Mouse (Mus musculus): ENCODE data around the gene Fkbpl.

The Fkbpl gene

DNA sequence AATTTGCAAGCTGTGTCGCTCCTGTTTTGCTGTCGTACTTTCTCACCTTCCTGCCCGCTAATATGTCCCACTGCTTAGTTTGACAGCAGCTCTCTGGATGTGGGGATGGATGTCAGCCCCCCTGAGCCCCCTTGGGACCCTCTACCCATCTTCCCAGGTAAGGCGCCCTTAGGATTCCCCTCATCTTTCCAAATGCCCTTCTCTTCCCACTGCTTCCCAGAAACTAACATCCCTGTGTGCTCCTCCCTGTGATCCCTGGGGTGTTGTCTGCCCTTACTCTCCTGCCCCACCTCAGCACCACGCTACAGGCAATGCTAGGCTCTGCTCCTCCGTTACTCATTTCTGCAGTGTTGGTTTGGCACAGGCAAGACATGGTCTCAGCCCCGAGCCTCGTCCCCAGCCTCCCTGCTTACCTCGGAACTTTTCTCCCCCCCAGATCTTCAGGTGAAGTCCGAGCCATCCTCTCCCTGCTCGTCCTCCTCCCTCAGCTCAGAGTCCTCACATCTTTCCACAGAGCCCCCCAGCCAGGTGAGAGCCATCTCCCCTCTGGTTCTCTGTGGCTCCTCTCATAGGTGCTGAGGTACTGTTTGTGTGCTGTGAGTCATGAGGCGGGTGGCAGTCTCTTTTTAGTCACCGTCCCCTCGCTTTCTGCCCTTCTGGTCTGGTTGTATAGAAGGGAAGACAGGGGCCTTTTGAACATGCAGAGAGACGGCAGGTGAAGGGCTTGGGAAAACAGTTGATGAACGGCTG is 3.8 kb downstream of the Fkbpl start:
- no peak for DNase-seq (ENCODE audit: low spot score in 2 of 2)

DNA sequence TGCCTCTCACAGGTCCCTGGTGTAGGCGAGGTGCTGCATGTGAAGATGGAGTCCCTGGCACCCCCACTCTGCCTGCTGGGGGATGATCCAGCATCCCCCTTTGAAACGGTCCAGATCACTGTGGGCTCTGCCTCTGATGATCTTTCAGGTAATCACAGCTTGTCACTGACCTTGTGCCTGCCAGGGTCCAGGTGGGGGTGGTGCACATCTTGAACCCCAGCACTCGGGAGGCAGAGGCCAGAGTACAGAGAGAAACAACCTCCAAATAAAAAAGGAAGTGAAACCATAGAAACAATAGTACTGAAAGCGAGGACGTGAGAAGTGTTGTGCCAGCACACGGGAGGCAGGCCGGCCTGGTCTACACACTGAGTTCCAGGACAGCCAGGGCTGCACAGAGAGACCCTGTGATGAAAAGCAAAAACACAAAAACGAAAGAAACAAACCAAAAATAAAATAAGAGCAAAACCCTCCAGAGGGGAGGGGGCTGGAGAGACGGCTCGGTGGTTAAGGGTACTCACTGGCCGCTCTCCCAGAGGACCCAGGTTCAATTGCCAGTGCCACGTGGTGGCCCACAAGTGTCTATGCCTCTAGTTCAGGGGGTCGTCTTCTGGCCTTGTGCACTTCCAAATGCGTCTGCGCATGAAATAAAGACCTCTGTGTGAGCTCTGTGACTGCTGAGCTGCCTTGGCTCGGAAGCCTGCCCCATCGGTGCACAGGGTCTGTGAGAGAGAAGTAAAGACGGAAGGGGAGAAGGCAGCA is 4.7 kb downstream of the Fkbpl start:
- DNase-seq (ENCODE audit: low spot score in 2 of 2): peak in 1 of 2 experiments; percentile 59

DNA sequence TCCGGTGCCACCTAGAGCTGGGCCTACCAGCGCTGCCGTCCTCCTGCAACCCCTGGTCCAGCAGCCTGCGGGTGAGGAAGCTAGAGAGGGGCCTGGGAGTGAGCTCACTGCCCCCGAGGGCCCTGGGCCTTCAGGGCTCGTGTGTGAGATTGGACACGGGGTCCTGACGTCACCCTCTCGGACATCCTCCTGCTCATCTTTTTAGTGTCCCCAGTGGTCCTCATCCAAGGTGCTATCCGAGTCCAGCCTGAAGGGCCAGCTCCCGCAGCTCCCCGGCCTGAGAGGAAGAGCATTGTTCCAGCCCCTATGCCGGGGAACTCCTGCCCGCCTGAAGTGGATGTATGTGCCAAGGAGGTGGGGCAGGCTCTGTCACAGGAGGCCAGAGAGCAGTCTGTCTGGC is 6.2 kb downstream of the Fkbpl start:
- DNase-seq (ENCODE audit: low spot score in 2 of 2): no peak

DNA sequence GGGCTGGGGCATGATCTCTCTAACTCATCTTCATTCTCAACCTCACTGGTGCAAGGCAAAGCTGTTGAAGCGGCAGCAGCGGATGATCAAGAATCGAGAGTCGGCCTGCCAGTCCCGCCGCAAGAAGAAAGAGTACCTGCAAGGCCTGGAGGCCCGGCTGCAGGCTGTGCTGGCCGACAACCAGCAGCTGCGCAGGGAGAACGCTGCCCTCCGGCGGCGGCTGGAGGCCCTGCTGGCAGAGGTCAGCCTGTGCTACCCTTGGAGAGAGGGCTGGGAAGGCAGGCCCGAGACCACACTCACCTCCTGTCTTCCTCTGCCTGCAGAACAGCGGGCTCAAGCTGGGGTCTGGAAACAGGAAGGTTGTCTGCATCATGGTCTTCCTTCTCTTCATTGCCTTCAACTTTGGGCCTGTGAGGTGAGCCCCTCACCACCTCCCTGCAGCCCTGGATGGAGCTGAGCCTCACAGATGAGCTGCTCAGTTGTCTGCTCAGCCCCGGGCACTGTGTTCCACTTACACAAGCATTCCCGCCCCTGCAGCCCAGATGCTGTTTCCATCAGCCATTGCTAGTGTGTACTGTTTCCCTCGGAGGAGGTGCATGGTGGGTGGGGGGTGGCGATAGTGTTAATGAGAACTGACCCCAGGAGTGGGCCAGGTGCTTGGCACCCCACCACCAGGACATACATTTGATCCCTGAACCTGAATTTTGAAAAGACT is 7.1 kb downstream of the Fkbpl start:
- DNase-seq (ENCODE audit: low spot score in 2 of 2): peak; percentile 53 to 82

DNA sequence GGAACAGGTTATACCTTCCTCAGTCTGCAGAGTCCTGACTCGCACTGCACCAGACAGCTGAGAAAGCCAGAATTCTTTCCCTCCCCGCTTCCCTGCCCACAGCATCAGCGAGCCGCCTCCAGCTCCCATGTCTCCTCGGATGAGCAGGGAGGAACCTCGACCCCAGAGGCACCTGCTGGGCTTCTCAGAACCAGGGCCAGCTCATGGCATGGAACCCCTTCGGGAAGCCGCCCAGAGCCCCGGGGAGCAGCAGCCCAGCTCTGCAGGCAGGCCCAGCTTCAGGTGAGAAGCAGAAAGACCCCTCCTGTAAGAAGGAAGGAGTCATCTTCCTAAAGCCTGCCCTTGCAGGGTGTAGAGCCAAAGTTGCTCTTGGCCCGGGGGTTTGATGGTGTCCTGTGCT is 8.0 kb downstream of the Fkbpl start:
- DNase-seq (ENCODE audit: low spot score in 2 of 2): no peak

DNA sequence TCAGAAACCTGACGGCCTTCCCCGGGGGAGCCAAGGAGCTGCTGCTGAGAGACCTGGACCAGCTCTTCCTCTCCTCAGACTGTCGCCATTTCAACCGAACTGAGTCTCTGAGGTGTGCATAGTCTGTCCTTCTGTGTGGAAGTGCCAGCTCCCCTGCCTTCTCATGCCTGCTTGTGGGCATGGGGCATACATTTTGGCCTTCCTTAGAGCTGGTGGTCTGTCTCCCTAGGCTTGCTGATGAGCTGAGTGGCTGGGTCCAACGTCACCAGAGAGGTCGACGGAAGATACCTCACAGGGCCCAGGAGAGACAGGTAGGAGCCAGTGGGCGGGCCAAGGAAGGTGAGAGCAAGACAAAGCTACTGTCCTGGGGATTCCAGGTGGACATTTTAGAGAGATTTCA is 8.4 kb downstream of the Fkbpl start:
- no peak for DNase-seq (ENCODE audit: low spot score in 2 of 2)

DNA sequence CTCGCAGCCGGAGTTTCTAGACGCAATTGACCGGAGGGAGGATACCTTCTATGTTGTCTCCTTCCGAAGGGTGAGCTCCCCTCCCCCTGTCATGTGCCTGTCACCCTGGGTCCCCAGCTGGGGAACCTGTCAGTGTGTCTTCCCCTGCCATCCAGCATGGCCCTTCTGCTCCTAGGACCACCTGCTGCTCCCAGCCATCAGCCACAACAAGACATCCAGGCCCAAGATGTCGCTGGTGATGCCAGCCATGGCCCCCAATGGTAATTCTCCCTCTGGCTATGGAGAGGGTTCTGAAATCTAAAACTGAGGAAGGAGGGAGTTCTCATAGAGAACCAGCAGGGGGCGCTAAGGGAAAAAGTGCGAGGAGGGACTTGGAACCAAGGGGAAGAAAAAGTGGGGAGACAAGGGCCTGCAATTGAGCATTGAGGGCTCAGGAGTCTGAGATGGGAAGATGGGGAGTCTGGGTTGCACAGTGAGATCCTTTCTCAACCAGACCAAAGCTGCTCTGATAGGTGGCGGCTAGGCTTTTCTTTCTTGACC is 9.3 kb downstream of the Fkbpl start:
- peak; percentile 57 to 85 for DNase-seq (ENCODE audit: low spot score in 2 of 2)

DNA sequence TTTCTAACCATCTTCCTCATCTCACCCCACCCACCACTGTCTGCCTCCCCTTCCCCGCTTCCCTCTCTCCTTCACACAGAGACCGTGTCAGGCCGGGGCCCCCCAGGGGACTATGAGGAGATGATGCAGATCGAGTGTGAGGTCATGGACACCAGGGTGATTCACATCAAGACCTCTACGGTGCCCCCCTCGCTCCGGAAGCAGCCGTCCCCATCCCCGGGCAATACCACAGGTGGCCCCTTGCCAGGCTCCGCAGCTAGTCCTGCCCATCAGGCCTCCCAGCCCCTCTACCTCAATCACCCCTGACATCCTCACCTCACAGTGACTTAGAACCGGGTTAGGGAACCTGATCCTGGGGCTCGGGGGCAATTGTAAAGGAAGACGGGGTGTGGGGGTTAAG is 9.8 kb downstream of the Fkbpl start:
- no peak for DNase-seq (ENCODE audit: low spot score in 2 of 2)

DNA sequence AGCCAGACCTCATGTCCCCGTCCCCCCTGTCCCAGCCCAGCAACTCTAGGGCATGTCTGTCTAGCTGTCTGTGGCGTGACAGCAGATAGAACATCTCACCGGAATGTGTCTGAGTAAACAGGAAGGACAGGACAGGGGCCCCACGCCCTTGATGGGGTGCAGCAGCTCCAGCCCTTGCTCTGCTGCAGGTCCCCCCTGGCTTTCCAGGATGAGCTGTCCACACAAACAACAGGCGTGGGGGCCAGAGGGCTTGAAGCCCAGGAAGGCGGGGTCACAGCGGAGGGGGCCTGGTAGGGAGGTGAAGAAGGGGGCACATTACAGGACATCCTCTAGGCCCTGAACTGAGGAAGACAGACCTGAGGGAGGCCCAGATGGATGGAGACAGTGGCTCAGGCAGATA is 10.6 kb downstream of the Fkbpl start:
- no peak for DNase-seq (ENCODE audit: low spot score in 2 of 2)

DNA sequence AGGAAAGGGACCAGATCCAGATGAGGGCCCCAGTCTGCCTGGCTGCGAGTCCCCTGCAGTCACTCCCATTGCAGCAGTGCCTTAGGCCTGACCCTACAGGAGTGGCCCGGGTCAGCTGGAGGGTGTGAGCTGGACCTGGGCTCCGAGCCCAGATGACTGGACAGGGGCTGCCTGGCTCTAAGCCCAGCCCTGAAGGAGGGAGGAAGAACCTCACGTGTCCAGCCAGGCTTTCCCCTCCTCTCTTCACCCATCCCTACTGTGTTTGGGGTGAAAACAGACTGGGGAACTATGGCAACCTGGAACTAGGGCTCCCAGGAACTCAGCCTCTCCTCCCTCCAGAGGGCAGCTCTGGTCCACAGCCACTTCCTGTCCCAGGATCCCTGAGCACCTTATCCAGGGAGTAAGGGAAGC is 11.0 kb downstream of the Fkbpl start:
- DNase-seq (ENCODE audit: low spot score in 2 of 2): no peak

DNA sequence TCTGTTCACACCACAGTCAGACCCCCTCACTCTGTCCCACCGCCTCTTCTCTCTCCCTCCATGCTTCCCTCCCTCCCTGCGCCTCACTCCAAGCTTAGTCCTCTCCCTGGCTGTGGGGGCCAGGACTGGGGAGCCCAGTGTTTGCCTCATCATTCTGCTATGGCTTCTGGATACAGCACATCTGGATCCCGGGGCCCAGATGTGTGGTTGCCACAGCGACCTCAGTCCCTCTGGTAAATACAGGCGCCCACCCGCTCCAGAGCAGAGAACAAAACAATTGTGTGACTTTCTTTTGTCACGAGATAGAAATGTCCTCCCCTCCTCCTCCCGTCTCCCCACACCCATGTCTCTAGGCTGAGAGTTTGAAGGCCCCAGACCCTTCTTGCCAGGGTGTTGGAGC is 12.1 kb downstream of the Fkbpl start:
- DNase-seq (ENCODE audit: low spot score in 2 of 2): no peak

DNA sequence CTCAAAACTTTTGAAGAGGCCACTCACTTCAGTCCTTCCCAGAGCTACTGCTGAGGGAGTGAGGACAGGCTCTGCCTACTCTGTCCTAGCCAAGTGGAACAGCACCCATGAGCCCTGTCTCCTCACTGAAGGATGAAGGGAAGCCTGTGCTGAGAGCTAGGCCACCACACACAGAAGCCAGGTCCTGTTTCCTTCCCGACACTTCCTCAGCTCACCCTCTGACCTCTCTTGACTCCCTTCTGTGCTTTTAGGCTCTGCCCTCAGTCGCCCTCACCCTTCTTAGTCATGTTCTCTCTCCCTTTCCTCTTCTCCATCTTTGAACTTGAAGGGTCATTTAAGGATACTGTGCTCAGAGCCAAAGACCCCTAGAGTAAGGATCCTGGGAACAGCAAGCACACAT is 12.7 kb downstream of the Fkbpl start:
- no peak for DNase-seq (ENCODE audit: low spot score in 2 of 2)

DNA sequence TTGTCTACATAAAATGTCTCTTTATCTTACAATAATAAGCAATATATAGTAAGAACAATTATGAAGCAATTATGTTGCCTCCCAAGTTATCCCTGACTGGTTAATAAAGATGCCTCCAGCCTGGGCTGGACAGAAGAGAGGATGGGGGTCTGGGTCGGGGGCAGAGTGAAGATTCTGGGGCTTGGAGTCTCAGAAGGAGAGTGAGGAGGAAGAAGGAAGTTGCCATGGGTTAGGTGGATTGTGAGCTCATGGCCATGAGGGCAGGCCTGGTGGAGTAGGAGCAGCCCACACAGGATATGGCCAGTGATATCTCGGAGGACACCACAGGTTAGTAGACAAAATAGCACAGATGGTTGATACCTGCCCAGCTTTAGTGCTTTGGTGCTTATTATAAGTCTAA is 13.6 kb downstream of the Fkbpl start:
- DNase-seq (ENCODE audit: low spot score in 2 of 2): no peak

DNA sequence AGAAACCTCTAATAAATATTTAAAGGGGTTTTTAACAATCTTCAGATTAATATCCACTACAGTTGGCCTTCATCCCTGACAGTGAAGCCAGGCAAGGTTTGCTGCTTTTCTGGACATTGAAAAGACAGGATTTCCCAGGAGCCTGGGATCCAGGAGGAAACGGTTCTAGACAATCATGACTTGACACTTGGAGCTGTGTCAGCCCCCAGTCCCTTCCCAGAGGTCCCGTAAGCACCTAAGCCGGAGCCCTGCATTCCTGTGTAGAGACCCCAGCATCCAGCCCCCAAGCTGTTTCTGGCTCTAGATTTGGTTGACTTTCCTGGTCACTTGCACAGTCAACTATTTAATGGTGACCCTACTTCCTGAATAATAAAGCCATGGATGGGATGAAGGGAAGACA is 14.0 kb downstream of the Fkbpl start:
- DNase-seq (ENCODE audit: low spot score in 2 of 2): no peak

DNA sequence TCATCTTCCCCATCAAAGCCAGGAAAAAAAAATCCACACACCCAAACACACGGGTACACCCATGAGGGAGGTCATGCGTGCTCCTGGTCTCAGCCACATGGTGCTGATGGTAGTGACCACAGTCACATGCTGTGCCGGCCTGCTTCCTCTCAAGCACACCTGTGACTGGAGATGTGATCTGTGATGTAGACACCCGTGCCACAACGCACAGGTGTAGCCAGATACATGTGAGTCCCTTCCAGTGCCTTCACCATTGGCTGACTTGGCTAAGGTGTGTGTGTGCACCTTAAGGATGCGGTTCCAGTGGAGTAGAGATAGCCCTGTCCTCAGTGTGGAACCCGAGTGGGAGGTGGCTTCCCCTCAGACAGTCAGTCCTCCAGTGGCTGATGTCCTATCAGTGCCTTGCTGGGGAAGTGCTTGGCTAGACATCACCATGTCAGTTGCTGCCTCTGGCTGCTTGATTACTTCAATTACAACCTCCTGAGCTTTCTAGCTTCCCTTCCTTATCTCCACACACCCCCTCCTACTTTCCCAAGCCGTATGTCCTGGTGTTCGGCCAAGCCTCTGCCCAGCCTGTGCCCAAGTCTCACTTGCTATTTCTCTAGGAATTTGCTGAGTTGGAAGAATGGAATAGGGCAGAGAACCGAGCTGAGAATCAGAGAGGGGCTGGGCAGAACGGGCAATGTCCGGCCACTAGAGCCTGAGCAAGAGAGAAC is 14.8 kb downstream of the Fkbpl start:
- DNase-seq (ENCODE audit: low spot score in 2 of 2): no peak

DNA sequence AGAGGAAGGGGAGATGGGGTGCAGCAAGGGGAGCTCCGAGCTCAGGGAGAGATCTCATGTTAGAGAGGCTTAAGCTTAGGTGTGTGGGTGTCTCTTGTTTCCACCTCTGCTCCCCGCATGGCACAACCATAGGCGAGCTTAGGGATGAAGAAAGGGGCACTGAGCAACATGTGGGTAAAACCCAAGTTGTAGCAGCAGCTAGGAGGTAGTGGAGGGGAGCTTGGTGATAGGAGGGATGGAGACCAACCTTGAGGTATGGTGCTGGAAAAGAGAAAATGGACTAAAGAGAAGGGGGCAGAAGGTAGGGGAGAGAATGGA is 15.3 kb downstream of the Fkbpl start:
- no peak for DNase-seq (ENCODE audit: low spot score in 2 of 2)

DNA sequence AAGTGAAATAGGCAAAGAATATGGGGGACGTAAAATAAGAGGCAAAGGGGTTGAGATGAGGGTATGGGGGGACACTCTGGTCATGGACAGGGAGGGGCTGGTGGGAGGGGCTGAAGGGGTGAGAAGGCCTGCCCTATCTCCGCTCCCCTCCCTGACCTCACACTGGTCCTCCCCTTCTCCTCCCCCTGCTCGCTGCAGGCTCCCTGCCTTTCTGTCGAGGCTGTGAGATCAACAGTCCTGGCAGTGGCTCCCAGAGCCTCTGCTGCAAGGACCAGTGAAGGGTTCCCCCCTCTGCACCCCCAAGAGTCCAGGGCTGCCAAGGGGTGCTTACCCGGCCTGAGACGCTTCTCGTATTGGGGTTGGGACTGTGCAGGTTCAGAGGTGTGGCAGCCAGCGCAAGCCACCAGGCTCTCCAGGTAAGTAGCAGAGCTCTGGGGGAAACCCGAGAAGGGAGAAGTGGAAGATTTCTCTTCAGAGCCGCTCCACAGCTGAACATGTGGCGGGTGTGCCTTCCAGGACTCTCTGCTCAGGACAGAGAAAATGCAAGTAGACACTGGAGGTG is 15.8 kb downstream of the Fkbpl start:
- DNase-seq (ENCODE audit: low spot score in 2 of 2): no peak

DNA sequence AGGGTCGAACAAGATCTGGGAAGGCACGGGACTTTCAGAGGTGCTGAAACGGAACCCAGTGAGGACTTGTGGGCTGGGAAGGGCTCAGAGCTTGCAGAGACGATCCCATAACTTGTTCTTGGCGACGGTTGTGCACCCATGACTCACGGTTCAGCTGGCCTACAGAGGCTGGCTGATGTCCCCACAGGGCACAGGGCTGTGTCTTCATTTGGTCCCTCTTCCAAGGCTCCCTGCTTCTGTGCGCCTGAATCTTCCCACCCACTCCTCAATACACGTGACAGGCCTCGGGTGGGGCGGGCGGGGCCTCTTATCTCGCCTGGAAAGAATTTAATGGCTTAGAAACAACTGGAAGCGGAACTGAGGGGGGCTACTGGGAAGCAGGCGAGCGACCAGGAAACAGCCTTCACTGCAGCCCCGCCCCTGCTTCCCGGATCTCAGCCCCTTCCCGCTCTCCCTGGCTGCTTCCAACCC is 16.6 kb downstream of the Fkbpl start:
- no peak for DNase-seq (ENCODE audit: low spot score in 2 of 2)

DNA sequence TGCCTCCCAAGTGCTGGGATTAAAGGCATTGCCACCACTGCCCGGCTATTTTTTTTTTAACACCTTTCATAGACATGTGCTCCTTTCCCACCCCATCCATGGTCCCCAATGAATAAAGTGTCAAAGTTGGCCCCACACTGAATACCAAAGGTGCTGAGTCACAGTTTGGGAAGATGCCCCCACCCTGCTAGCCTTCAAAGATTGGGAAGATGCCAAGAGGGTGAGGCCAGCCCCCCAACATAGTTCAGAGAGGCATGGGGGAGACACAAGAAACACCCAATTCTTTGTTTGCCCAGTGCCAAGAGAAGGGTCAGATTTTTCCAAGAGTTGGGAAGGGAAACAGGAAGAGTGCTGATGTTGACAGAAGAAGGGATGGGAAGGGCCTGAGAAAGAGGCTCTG is 17.9 kb downstream of the Fkbpl start:
- DNase-seq (ENCODE audit: low spot score in 2 of 2): no peak

DNA sequence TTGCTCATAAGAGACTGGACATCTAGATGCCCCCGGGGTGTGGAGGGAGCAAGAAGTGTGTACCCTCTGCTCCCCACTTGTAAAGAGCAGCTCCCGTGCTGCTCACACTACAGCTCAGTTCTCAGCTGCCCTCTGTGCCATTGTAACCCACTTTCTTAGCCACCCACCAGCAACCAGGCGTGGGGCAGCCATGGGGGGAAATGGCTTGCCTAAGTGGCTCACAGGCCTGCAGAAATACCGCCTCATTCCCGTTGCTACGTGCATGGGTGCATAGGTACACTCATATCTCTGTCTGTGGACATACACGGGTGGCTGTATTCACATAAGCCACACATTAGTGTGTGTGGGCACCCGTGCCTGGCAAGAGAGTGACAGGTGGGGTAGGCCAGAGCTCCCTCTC is 18.4 kb downstream of the Fkbpl start:
- DNase-seq (ENCODE audit: low spot score in 2 of 2): no peak

DNA sequence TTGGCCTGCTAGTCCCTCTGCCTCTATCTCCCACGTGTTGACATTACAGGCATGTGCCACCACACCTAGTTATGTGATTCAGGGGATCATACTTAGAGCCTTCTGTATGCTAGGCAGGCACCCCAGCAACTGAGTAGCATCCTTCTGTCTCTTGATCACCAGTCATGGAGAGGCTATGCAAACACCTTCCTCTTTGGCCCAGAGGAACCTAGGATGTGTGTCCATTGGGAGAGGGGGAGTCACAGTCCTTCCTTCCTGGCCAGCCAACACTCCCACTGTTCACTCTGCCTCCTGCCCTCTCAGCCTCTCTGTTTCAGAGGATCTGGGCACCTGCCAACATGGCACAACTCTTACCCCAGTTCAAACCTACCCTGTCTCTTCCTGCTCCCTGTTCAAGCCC is 19.0 kb downstream of the Fkbpl start:
- DNase-seq (ENCODE audit: low spot score in 2 of 2): no peak

DNA sequence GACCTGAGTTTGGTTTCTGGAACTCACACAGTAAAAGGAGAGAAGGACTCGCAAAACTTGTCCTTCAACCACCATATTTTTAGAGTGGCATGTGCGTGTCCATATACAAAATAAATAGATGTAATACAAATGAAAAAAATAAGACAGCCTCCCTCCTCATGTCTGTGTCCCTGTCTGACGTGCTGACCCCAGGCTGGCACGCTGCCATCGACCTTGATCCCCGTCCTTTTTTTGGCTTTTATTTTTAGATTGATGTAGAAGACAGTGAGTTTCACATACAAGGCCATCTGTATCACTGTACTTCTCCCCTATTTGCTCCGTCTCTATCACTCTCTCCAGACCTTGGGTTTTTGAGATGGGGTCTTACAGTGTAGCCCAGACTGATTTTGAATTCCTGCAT is 19.9 kb downstream of the Fkbpl start:
- DNase-seq (ENCODE audit: low spot score in 2 of 2): no peak
